In the genomic region with DNA sequence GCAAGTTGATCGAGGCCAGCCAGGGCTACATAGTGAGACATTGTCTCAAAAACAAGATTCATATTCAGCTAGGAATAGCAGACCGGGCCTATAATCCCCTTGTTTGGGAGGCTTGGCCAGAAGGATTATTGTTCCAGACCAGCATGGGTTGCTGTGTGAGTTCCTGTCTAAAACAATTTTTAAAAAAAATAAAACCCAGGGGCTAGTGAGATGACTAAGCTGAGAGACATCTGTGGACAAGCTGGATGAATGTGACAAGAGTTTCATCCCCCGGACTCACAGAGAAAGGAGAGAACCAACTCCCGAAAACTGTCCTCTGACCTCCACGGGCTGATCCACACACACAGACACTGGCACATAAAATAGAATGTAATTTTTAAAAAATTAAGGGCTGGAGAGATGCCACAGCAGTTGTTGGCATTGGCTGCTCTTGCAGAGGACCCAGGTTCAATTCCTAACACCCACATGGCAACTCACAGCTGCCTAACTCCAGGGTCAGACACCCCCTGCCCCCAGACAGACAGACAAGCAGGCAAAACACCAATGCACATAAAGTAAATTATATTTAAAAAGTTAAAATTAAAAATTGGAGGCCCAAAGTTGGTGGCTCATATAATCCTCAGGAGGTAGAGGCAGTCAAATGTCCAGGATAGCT, we compare ENCODE assay signal across 20 mouse cellular contexts. TPM values are rescaled to one million over a fixed set of nuclear protein-coding genes. Genes with fewer than 3 reads are reported as not detected.
DNase-seq lines count a peak whose midpoint lies in the region; ATAC-seq and TF ChIP-seq lines count a peak whose summit lies in the region.
"Had no signal": no experiment of that assay in that cellular context is flagged by ENCODE, and none has a peak within 500 bp of the region (broad histone marks: within the 10 kb centered on the region; RNA-seq: fewer than 3 reads in every experiment).

No protein-coding gene starts in this region.

- DNase-seq in heart, embryonic 10.5 days (ENCODE audit: low spot score), result no peak
- no peak for DNase-seq in heart, adult 9 months (ENCODE audit: low spot score in 2 of 2)
- no peak for DNase-seq in lung, embryonic 14.5 days
- no peak for DNase-seq in lung, postnatal 4 days
- DNase-seq in Muller cell, postnatal 12 days (ENCODE audit: inconsistent ontology term), result peak; percentile 62
- no peak for DNase-seq in thymus, adult 2 months
- no peak for DNase-seq in left cerebral cortex, adult 2 months (ENCODE audit: extremely low spot score in 1 of 2, low spot score in 2 of 2)
- DNase-seq: adrenal gland, adult 8-10 months; cerebellum, postnatal 25 days; heart, adult 18-20 months; right cerebral cortex, postnatal 4 days had no signal

- TF ChIP-seq POLR2A in myocyte (IDR thresholded peaks at IDR 0.05; ENCODE audit: insufficient read length, low read depth), result no peak
- TF ChIP-seq POLR2A in thymus, adult 2 months (IDR thresholded peaks at IDR 0.05; ENCODE audit: control insufficient read depth, extremely low read depth, insufficient read depth, low read length, poor library complexity), result no peak

- no peak for ATAC-seq in lung, embryonic 14.5 days (ENCODE audit: insufficient read depth)
- ATAC-seq: CD4-positive, CD25-positive, alpha-beta regulatory T cell, adult 4 months; inflammation-experienced regulatory T-cells, adult 6 months had no signal

- H3ac ChIP-seq in myocyte (ENCODE audit: control insufficient read depth, insufficient read length), result no peak overlapping the region

- peak overlapping the region; percentile 100; the same call in 1 of the 2 replicates for H3K27ac ChIP-seq in heart, embryonic 10.5 days
- H3K27ac ChIP-seq in lung, embryonic 14.5 days (ENCODE audit: low read depth), result peak overlapping the region; percentile 98; the same call in 1 of the 2 replicates
- H3K27ac ChIP-seq in thymus, adult 2 months (ENCODE audit: control insufficient read depth, insufficient read depth, low read length), result no peak overlapping the region
- H3K27ac ChIP-seq in left cerebral cortex, adult 2 months, result no peak overlapping the region; the same call in 1 of the 2 replicates

- peaks cover 27% of the 10 kb centered on the region for H3K4me1 ChIP-seq in heart, embryonic 10.5 days
- 0 out of 2 replicates have a peak, but pooled peaks cover 10% of the 10 kb centered on the region for H3K4me1 ChIP-seq in lung, embryonic 14.5 days (ENCODE audit: insufficient read depth)
- H3K4me1 ChIP-seq in thymus, adult 2 months (replicated peaks; ENCODE audit: control insufficient read depth, insufficient read depth, low read length), result peaks cover 7% of the 10 kb centered on the region

- TF ChIP-seq CTCF in lung, embryonic 14.5 days (IDR thresholded peaks at IDR 0.05; ENCODE audit: low read depth), result no peak
- TF ChIP-seq CTCF in thymus, adult 2 months (IDR thresholded peaks at IDR 0.05; ENCODE audit: borderline replicate concordance, control insufficient read depth, extremely low read depth, insufficient read depth, low read length, poor library complexity), result no peak
- TF ChIP-seq CTCF in left cerebral cortex, adult 2 months (IDR thresholded peaks at IDR 0.05), result no peak

- 85% methylated on average over 5 of the region's 5 CpGs for WGBS in heart, embryonic 10.5 days
- 80% methylated on average over 5 of the region's 5 CpGs for WGBS in lung, embryonic 14.5 days
- WGBS in thymus, adult 2 months, result 96% methylated on average over 5 of the region's 5 CpGs

- peaks cover 33% of the 10 kb centered on the region for H3K79me2 ChIP-seq in myocyte (ENCODE audit: control insufficient read depth, insufficient read depth)

- peaks cover 13% of the 10 kb centered on the region for H3K36me3 ChIP-seq in heart, embryonic 10.5 days
- H3K36me3 ChIP-seq in lung, embryonic 14.5 days (ENCODE audit: insufficient read depth), result peaks cover 9% of the 10 kb centered on the region; the same call in 1 of the 2 replicates
- H3K36me3 ChIP-seq in myocyte (ENCODE audit: control insufficient read depth, insufficient read depth), result no peaks in the 10 kb centered on the region
- no peaks in the 10 kb centered on the region for H3K36me3 ChIP-seq in thymus, adult 2 months (ENCODE audit: control insufficient read depth, insufficient read depth, low read length)

- H3K4me2 ChIP-seq in lung, embryonic 14.5 days, result no peak overlapping the region
- H3K4me2 ChIP-seq in myocyte (ENCODE audit: low read depth), result peak overlapping the region; percentile 97

- intact Hi-C loops in left cerebral cortex, adult 2 months (cut with DNase I), result loop anchor here (2.0 to 10.0 kb wide), 2 partner anchors 113 to 671 kb away; a partner anchor contains a TSS

- no peaks in the 10 kb centered on the region for H3K27me3 ChIP-seq in heart, embryonic 10.5 days (ENCODE audit: insufficient read depth, poor library complexity, severe bottlenecking)
- H3K27me3 ChIP-seq in lung, embryonic 14.5 days (ENCODE audit: insufficient read depth, low read length), result no peaks in the 10 kb centered on the region
- H3K27me3 ChIP-seq in myocyte (ENCODE audit: control insufficient read depth, insufficient read depth, insufficient read length), result no peaks in the 10 kb centered on the region
- no peaks in the 10 kb centered on the region for H3K27me3 ChIP-seq in thymus, adult 2 months (ENCODE audit: control insufficient read depth, insufficient read depth, low read length)
- H3K27me3 ChIP-seq: embryonic facial prominence, embryonic 12.5 days; kidney, embryonic 15.5 days; limb, embryonic 12.5 days had no signal

- no peak overlapping the region for H3K4me3 ChIP-seq in heart, embryonic 10.5 days
- H3K4me3 ChIP-seq in lung, embryonic 14.5 days (ENCODE audit: low read depth, low read length), result no peak overlapping the region
- no peak overlapping the region for H3K4me3 ChIP-seq in myocyte
- H3K4me3 ChIP-seq in thymus, adult 2 months (ENCODE audit: control insufficient read depth, insufficient read depth, low read length), result no peak overlapping the region
- no peak overlapping the region for H3K4me3 ChIP-seq in left cerebral cortex, adult 2 months
- H3K4me3 ChIP-seq: limb, embryonic 12.5 days had no signal

- no peaks in the 10 kb centered on the region for H3K9me3 ChIP-seq in heart, embryonic 10.5 days
- H3K9me3 ChIP-seq in lung, embryonic 14.5 days (ENCODE audit: low read depth, low read length), result no peaks in the 10 kb centered on the region
- H3K9me3 ChIP-seq: embryonic facial prominence, embryonic 12.5 days; kidney, embryonic 15.5 days; limb, embryonic 12.5 days had no signal

- H3K9ac ChIP-seq in lung, embryonic 14.5 days, result peak overlapping the region; percentile 100; the same call in 1 of the 2 replicates
- H3K9ac ChIP-seq: limb, embryonic 12.5 days had no signal

TF ChIP-seq in myocyte, 11 proteins besides CTCF, POLR2A, EP300 and RAD21:
- TF ChIP-seq POLR2AphosphoS2 (IDR thresholded peaks at IDR 0.05; ENCODE audit: insufficient read length, low read depth) (no peak), CEBPB (IDR thresholded peaks at IDR 0.05; ENCODE audit: insufficient read depth, poor library complexity, severe bottlenecking) (no peak), SRF (IDR thresholded peaks at IDR 0.05; ENCODE audit: control insufficient read depth, insufficient read length, low read depth) (no peak), REST (IDR thresholded peaks at IDR 0.05; ENCODE audit: insufficient read depth, insufficient read length) (no peak), TCF12 (IDR thresholded peaks at IDR 0.05; ENCODE audit: insufficient read depth, poor library complexity, severe bottlenecking) (no peak), TCF3 (IDR thresholded peaks at IDR 0.05; ENCODE audit: insufficient read length, low read depth) (no peak), MYOD1 (IDR thresholded peaks at IDR 0.05; ENCODE audit: control insufficient read depth in 1 of 3, insufficient read length in 2 of 3, low read depth in 2 of 3) (no peak), E2F4 (IDR thresholded peaks at IDR 0.05; ENCODE audit: insufficient read depth) (no peak), MYOG (IDR thresholded peaks at IDR 0.05; ENCODE audit: control insufficient read depth in 1 of 3, insufficient read depth in 1 of 3, insufficient read length in 2 of 3, low read depth in 2 of 3) (no peak), USF1 (IDR thresholded peaks at IDR 0.05; ENCODE audit: low read depth) (no peak), MAX (IDR thresholded peaks at IDR 0.05; ENCODE audit: low read depth) (no peak)

RNA-seq across cellular contexts. Expression of a gene that starts 1.6 kb away (rescaled TPM):
- polyA plus RNA-seq in heart, embryonic 10.5 days (2016; fragmentation: Nextera tagmentation; extraction: Ambion mirVana), result 66.3 and 93.4 TPM in 2 replicates
- polyA plus RNA-seq in lung, embryonic 14.5 days (2014; fragmentation: Nextera tagmentation; extraction: Ambion mirVana), result 93.2 and 95.8 TPM in 2 replicates
- polyA plus RNA-seq in myocyte (2012; fragmentation: generic; extraction: Trizol), result 15.4 TPM
- polyA plus RNA-seq in thymus, adult 2 months (2012; rRNA removed), result 20.7 and 26.4 TPM in 2 replicates
- total RNA-seq in left cerebral cortex, adult 2 months (2021), result 100 to 1,000 TPM; 123 to 124 TPM

RNA-seq across cellular contexts. Expression of a gene that starts 4.4 kb away (rescaled TPM):
- polyA plus RNA-seq in heart, embryonic 10.5 days (2016; fragmentation: Nextera tagmentation; extraction: Ambion mirVana), result 16.3 and 20.3 TPM in 2 replicates
- 29.8 and 30.9 TPM in 2 replicates for polyA plus RNA-seq in lung, embryonic 14.5 days (2014; fragmentation: Nextera tagmentation; extraction: Ambion mirVana)
- 105 TPM for polyA plus RNA-seq in myocyte (2012; fragmentation: generic; extraction: Trizol)
- 117 and 120 TPM in 2 replicates for polyA plus RNA-seq in thymus, adult 2 months (2012; rRNA removed)
- total RNA-seq in left cerebral cortex, adult 2 months (2021), result 100 to 1,000 TPM; 125 to 126 TPM

RNA-seq across cellular contexts. Expression of a gene that starts 41.7 kb away (rescaled TPM):
- 0.18 TPM in 1 of 2 replicates, not detected in the other for polyA plus RNA-seq in heart, embryonic 10.5 days (2016; fragmentation: Nextera tagmentation; extraction: Ambion mirVana)
- 0.41 and 0.68 TPM in 2 replicates for polyA plus RNA-seq in lung, embryonic 14.5 days (2014; fragmentation: Nextera tagmentation; extraction: Ambion mirVana)
- polyA plus RNA-seq in myocyte (2012; fragmentation: generic; extraction: Trizol), result not detected
- not detected in 2 replicates for polyA plus RNA-seq in thymus, adult 2 months (2012; rRNA removed)
- not detected for total RNA-seq in left cerebral cortex, adult 2 months (2021)
- total RNA-seq: adrenal gland, adult 8-10 months; layer of hippocampus, postnatal 10 days; megakaryocyte-erythroid progenitor cell, adult 5-6 weeks had no signal
- polyA plus RNA-seq: embryonic facial prominence, embryonic 12.5 days; frontal cortex, adult 2 months; kidney, embryonic 15.5 days; limb, embryonic 12.5 days had no signal

Comparison
In these comparisons a context has a peak if more than half of its experiments do, and no peak if none do; other contexts are left out.
1. H3K27ac ChIP-seq: peak in heart, embryonic 10.5 days (single experiment) and lung, embryonic 14.5 days (single experiment); none in thymus, adult 2 months (single experiment) and left cerebral cortex, adult 2 months (single experiment).